Mouse (Mus musculus) cortical plate, adult 2 months (tissue): ENCODE results near the gene Abcc6.

Experiments used
- CTCF ChIP-seq: fragments of 200-500 bp; IDR thresholded peaks from 2 replicates; pipeline ENCODE4 v1.5.1; 2011; ENCODE audit warnings: mild to moderate bottlenecking, control low read depth, low read length; ENCODE audit not compliant: insufficient read depth; ENCODE audit errors: extremely low read depth
- POLR2A ChIP-seq: fragments of 200-500 bp; IDR thresholded peaks from 2 replicates; pipeline ENCODE4 v1.6.1; 2011; ENCODE audit warnings: mild to moderate bottlenecking, low read length, control low read depth; ENCODE audit not compliant: insufficient read depth; ENCODE audit errors: extremely low read depth

- no peak for TF ChIP-seq CTCF
- TF ChIP-seq POLR2A = no peak
Observed at GRCm38 (mm10) chr7:46053566-46053965, 23.5 kb upstream of the Abcc6 start.
